Mouse (Mus musculus): ENCODE data around the gene Slc1a2.

DNA sequence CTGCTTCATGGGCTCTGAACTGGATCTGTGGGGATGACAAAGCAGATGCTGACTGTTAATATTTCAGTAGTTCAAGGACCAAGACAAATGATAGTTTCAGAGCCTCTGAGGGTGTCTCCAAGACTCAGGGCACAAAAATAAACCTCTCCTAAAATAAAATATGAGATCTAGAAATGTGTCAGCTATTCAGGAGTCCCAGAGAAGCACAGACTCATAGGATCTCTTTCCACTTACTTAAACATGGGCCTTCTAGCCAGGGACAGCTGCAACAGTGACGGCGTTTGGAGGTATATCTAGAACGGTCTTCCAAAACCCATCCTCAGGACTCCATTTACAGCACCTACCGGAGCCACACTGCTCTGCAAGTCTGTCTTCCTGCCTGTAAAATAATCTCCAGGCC is 48.0 kb upstream of the Slc1a2 start:
- no peak for TF ChIP-seq CTCF (IDR thresholded peaks at IDR 0.05 in 2 of 3, conservative IDR thresholded peaks at IDR 0.05 in 1 of 3; ENCODE audit: control insufficient read depth in 1 of 3, insufficient read depth in 1 of 3, low read depth in 2 of 3, low read length in 3 of 3, poor library complexity in 1 of 3, severe bottlenecking in 1 of 3)
- no peak for TF ChIP-seq CHD2 (IDR thresholded peaks at IDR 0.05; ENCODE audit: low read length)
- no peak for TF ChIP-seq SMC3 (IDR thresholded peaks at IDR 0.05; ENCODE audit: low read depth, low read length)
- TF ChIP-seq MAZ (IDR thresholded peaks at IDR 0.05; ENCODE audit: low read depth, low read length) = no peak

All from MEL (cell line).